Mouse (Mus musculus) olfactory bulb, adult 2 months (tissue): ENCODE results near the gene Gm49405. TPM values are rescaled to one million over a fixed set of nuclear protein-coding genes. Genes with fewer than 3 reads are reported as not detected.

Experiments used
- H3K27ac ChIP-seq: fragments of 200-500 bp; 2 replicates; pipeline ENCODE4 v1.5.1; 2012; ENCODE audit warnings: low read depth, low read length; ENCODE audit not compliant: insufficient read depth
- H3K4me1 ChIP-seq: fragments of 200-500 bp; 2 replicates; pipeline ENCODE4 v1.6.1; 2012; ENCODE audit warnings: low read length; ENCODE audit not compliant: control insufficient read depth, insufficient read depth
- H3K4me3 ChIP-seq: fragments of 200-500 bp; 2 replicates; pipeline ENCODE4 v1.5.1; 2012; ENCODE audit warnings: mild to moderate bottlenecking, low read depth, low read length, moderate library complexity; ENCODE audit not compliant: insufficient read depth
- CTCF ChIP-seq: fragments of 200-500 bp; IDR thresholded peaks from 2 replicates; pipeline ENCODE4 v1.5.1; 2012; ENCODE audit warnings: low read depth, mild to moderate bottlenecking, low read length, moderate library complexity; ENCODE audit not compliant: insufficient read depth
- POLR2A ChIP-seq: fragments of 200-500 bp; IDR thresholded peaks from 2 replicates; pipeline ENCODE4 v1.6.1; 2012; ENCODE audit warnings: mild to moderate bottlenecking, low read depth, low read length, moderate library complexity; ENCODE audit not compliant: insufficient read depth
- WGBS: fragments of 180-500 bp; shearing (Covaris S2); methylation state at CpG from one replicate; pipeline ENCODE4 v1.1.7; 2018; 5-methylcytosine and 5-hydroxymethylcytosine counted together
- polyA plus RNA-seq: library from polyadenylated mRNA; stranded (reverse); fragments of >200 nt; gene quantifications from 2 replicates; pipeline ENCODE4 v1.2.4, GENCODE M21; 2012; ENCODE audit warnings: low replicate concordance; ENCODE audit not compliant: missing spikeins, insufficient read depth, insufficient read length

Gene Gm49405
- polyA plus RNA-seq, 1 experiment, result not detected

- 93% methylated on average over 5 of the region's 5 CpGs for WGBS
- Histone ChIP-seq H3K4me1 (no peaks in the 10 kb centered on the region), H3K4me3 (no peak overlapping the region), H3K27ac (no peak overlapping the region)
- TF ChIP-seq CTCF (no peak), POLR2A (no peak)
These were observed 54.2 kb downstream of the Gm49405 start for GRCm38 (mm10) chr19:4054613-4055012.

Other genes starting within 250 kb of the Gm49405 start
- gene Kmt5b, start 233.2 kb upstream of the Gm49405 start, polyA plus RNA-seq, result 90.0 TPM in 1 of 2 replicates, not detected in the other
- gene Chka, start 148.9 kb upstream of the Gm49405 start, polyA plus RNA-seq, result not detected in 2 replicates
- gene Tcirg1, start 93.5 kb upstream of the Gm49405 start, polyA plus RNA-seq, result not detected in 2 replicates
- not detected in 2 replicates for gene Ndufs8, start 87.9 kb upstream of the Gm49405 start, polyA plus RNA-seq
- not detected in 2 replicates for gene Aldh3b1, start 70.8 kb upstream of the Gm49405 start, polyA plus RNA-seq
- gene Unc93b1, start 65.4 kb upstream of the Gm49405 start, polyA plus RNA-seq, result not detected in 2 replicates
- not detected in 2 replicates for gene Aldh3b3, start 42.0 kb upstream of the Gm49405 start, polyA plus RNA-seq
- not detected in 2 replicates for gene Aldh3b2, start 28.3 kb upstream of the Gm49405 start, polyA plus RNA-seq
- not detected in 2 replicates for gene Acy3, start 14.1 kb upstream of the Gm49405 start, polyA plus RNA-seq
- gene Tbx10, start 7.9 kb upstream of the Gm49405 start, polyA plus RNA-seq, result not detected in 2 replicates
- gene Nudt8, start within 50 bp of the Gm49405 start, polyA plus RNA-seq, result not detected in 2 replicates
- not detected in 2 replicates for gene Doc2g, start 2.7 kb downstream of the Gm49405 start, polyA plus RNA-seq
- gene Ndufv1, start 12.2 kb downstream of the Gm49405 start, polyA plus RNA-seq, result 777 TPM in 1 of 2 replicates, not detected in the other
- gene Gstp1, start 37.4 kb downstream of the Gm49405 start, polyA plus RNA-seq, result not detected in 2 replicates
- not detected in 2 replicates for gene Gstp2, start 45.4 kb downstream of the Gm49405 start, polyA plus RNA-seq
- not detected in 2 replicates for gene Gstp3, start 58.9 kb downstream of the Gm49405 start, polyA plus RNA-seq
- not detected in 2 replicates for gene Cabp2, start 81.0 kb downstream of the Gm49405 start, polyA plus RNA-seq
- gene Cdk2ap2, start 96.6 kb downstream of the Gm49405 start, polyA plus RNA-seq, result not detected in 2 replicates
- not detected in 2 replicates for gene Pitpnm1, start 99.4 kb downstream of the Gm49405 start, polyA plus RNA-seq
- not detected in 2 replicates for gene Aip, start 125.2 kb downstream of the Gm49405 start, polyA plus RNA-seq
- not detected in 2 replicates for gene Gpr152, start 139.2 kb downstream of the Gm49405 start, polyA plus RNA-seq
- gene Cabp4, start 143.4 kb downstream of the Gm49405 start, polyA plus RNA-seq, result not detected in 2 replicates
- not detected in 2 replicates for gene Coro1b, start 148.0 kb downstream of the Gm49405 start, polyA plus RNA-seq
- gene Ptprcap, start 153.0 kb downstream of the Gm49405 start, polyA plus RNA-seq, result 485 TPM in 1 of 2 replicates, not detected in the other
- gene Rps6kb2, start 162.7 kb downstream of the Gm49405 start, polyA plus RNA-seq, result not detected in 2 replicates
- not detected in 2 replicates for gene Carns1, start 174.9 kb downstream of the Gm49405 start, polyA plus RNA-seq
- gene Tbc1d10c, start 190.7 kb downstream of the Gm49405 start, polyA plus RNA-seq, result 247 TPM in 1 of 2 replicates, not detected in the other
- 405 and 768 TPM in 2 replicates for gene Ppp1ca, start 191.4 kb downstream of the Gm49405 start, polyA plus RNA-seq
- gene Rad9a, start 201.0 kb downstream of the Gm49405 start, polyA plus RNA-seq, result not detected in 2 replicates
- not detected in 2 replicates for gene Clcf1, start 213.6 kb downstream of the Gm49405 start, polyA plus RNA-seq
- gene AC109138.7, start 213.7 kb downstream of the Gm49405 start, polyA plus RNA-seq, result not detected in 2 replicates
- not detected in 2 replicates for gene Pold4, start 231.3 kb downstream of the Gm49405 start, polyA plus RNA-seq